In the genomic region with DNA sequence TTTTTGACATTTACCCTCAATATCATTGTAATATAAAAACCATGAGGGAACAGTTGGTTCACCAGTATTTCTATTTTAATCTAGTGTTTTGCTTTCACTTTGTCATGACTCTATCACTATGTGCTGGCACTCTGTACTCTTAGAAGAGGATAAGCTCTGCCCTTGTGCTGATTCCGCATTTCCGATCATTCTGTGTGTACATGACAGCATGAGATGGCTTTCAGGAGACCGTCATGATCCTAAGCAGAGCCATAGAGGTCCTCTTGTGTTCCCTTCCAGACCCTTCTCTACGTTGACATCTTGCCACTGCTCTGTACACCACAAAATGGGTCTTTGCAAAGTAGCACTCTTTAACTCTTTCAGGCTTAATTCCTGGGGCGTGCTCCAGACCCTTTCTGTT, we compare ENCODE assay signal across 14 mouse cellular contexts.
A peak's percentile ranks its signal among the peaks of the same experiment; 100 is the strongest.
DNase-seq lines count a peak whose midpoint lies in the region; ATAC-seq and TF ChIP-seq lines count a peak whose summit lies in the region.
"Had no signal": no experiment of that assay in that cellular context is flagged by ENCODE, and none has a peak within 500 bp of the region (broad histone marks: within the 10 kb centered on the region; RNA-seq: fewer than 3 reads in every experiment).

No protein-coding gene starts in this region.

- no peak for TF ChIP-seq EP300 in heart, adult 2 months (IDR thresholded peaks at IDR 0.05; ENCODE audit: insufficient read depth, low read depth, low read length)

- WGBS in intestine, embryonic 16.5 days = 59% methylated on average over 5 of the region's 5 CpGs
- 50% methylated on average over 5 of the region's 5 CpGs for WGBS in intestine, embryonic 15.5 days
- WGBS in heart, adult 2 months = 25% methylated on average over 5 of the region's 5 CpGs
- WGBS in thymus, adult 2 months = 62% methylated on average over 5 of the region's 5 CpGs

- H3K79me2 ChIP-seq in heart, adult 2 months (replicated peaks; ENCODE audit: control insufficient read depth, insufficient read depth, low read length) = no peaks in the 10 kb centered on the region

- H3K9ac ChIP-seq in intestine, embryonic 16.5 days (ENCODE audit: low read depth, low read length) = no peak overlapping the region
- H3K9ac ChIP-seq in intestine, embryonic 15.5 days = no peak overlapping the region
- no peak overlapping the region for H3K9ac ChIP-seq in heart, adult 2 months (ENCODE audit: low read depth, low read length)
- H3K9ac ChIP-seq: limb, embryonic 15.5 days had no signal

- ATAC-seq in intestine, embryonic 16.5 days = no peak
- ATAC-seq in intestine, embryonic 15.5 days = no peak
- no peak for ATAC-seq in frontal cortex, adult (ENCODE audit: low TSS enrichment)
- ATAC-seq: hindbrain, postnatal 0 days; Patski had no signal

- no peak overlapping the region for H3K4me2 ChIP-seq in intestine, embryonic 16.5 days (ENCODE audit: low read depth, low read length)
- no peak overlapping the region; the same call in 1 of the 2 replicates for H3K4me2 ChIP-seq in intestine, embryonic 15.5 days (replicated peaks)
- H3K4me2 ChIP-seq: limb, embryonic 15.5 days had no signal

- intact Hi-C loops in heart, adult 2 months (cut with DNase I) = no loop called here
- intact Hi-C loops in heart, postnatal 36 days (cut with DNase I) = no loop called here

- peak; percentile 7 for DNase-seq in CD4-positive helper T cell, adult 2 months (ENCODE audit: low read depth, low spot score)
- DNase-seq in heart, adult 2 months = peak in 1 of 2 experiments; percentile 18
- peak; percentile 2 to 10 for DNase-seq in heart, postnatal 36 days
- DNase-seq in thymus, adult 2 months = no peak
- no peak for DNase-seq in thymus, postnatal 0 days (ENCODE audit: low spot score)
- DNase-seq: adrenal gland, adult 2 months; lung, postnatal 4 days had no signal

- TF ChIP-seq CTCF in heart, adult 2 months (IDR thresholded peaks at IDR 0.05) = no peak
- no peak for TF ChIP-seq CTCF in thymus, adult 2 months (IDR thresholded peaks at IDR 0.05; ENCODE audit: borderline replicate concordance, control insufficient read depth, extremely low read depth, insufficient read depth, low read length, poor library complexity)

- H3K36me3 ChIP-seq in intestine, embryonic 16.5 days (ENCODE audit: control insufficient read depth, insufficient read depth, low read length) = no peaks in the 10 kb centered on the region
- no peaks in the 10 kb centered on the region for H3K36me3 ChIP-seq in intestine, embryonic 15.5 days
- peaks cover 2% of the 10 kb centered on the region; the same call in 1 of the 2 replicates for H3K36me3 ChIP-seq in heart, adult 2 months (ENCODE audit: control insufficient read depth, insufficient read depth, low read length)
- no peaks in the 10 kb centered on the region for H3K36me3 ChIP-seq in thymus, adult 2 months (ENCODE audit: control insufficient read depth, insufficient read depth, low read length)
- H3K36me3 ChIP-seq: limb, embryonic 15.5 days had no signal

- H3K4me1 ChIP-seq in intestine, embryonic 16.5 days (ENCODE audit: control insufficient read depth, insufficient read depth, low read length) = peaks cover 6% of the 10 kb centered on the region
- H3K4me1 ChIP-seq in intestine, embryonic 15.5 days (replicated peaks) = no peaks in the 10 kb centered on the region; the same call in 1 of the 2 replicates
- H3K4me1 ChIP-seq in heart, adult 2 months (ENCODE audit: control insufficient read depth, insufficient read depth, low read length) = peaks cover 2% of the 10 kb centered on the region; the same call in 1 of the 2 replicates
- no peaks in the 10 kb centered on the region for H3K4me1 ChIP-seq in thymus, adult 2 months (replicated peaks; ENCODE audit: control insufficient read depth, insufficient read depth, low read length)
- H3K4me1 ChIP-seq: limb, embryonic 15.5 days had no signal

- peak overlapping the region; percentile 11; the same call in 1 of the 2 replicates for H3K27ac ChIP-seq in intestine, embryonic 16.5 days (ENCODE audit: low read length)
- no peak overlapping the region for H3K27ac ChIP-seq in intestine, embryonic 15.5 days
- H3K27ac ChIP-seq in heart, adult 2 months = peak overlapping the region; percentile 17; the same call in 1 of the 2 replicates
- H3K27ac ChIP-seq in thymus, adult 2 months (ENCODE audit: control insufficient read depth, insufficient read depth, low read length) = no peak overlapping the region
- H3K27ac ChIP-seq: hindbrain, postnatal 0 days; kidney, postnatal 0 days; limb, embryonic 15.5 days had no signal

- TF ChIP-seq POLR2A in heart, adult 2 months (IDR thresholded peaks at IDR 0.05; ENCODE audit: insufficient read depth, low read depth, low read length) = no peak
- no peak for TF ChIP-seq POLR2A in thymus, adult 2 months (IDR thresholded peaks at IDR 0.05; ENCODE audit: control insufficient read depth, extremely low read depth, insufficient read depth, low read length, poor library complexity)

- H3K9me3 ChIP-seq in intestine, embryonic 16.5 days (ENCODE audit: control insufficient read depth, low read length) = no peaks in the 10 kb centered on the region
- no peaks in the 10 kb centered on the region for H3K9me3 ChIP-seq in intestine, embryonic 15.5 days
- H3K9me3 ChIP-seq: limb, embryonic 15.5 days had no signal

- H3K4me3 ChIP-seq in intestine, embryonic 16.5 days (ENCODE audit: low read length) = no peak overlapping the region
- no peak overlapping the region for H3K4me3 ChIP-seq in intestine, embryonic 15.5 days (replicated peaks)
- H3K4me3 ChIP-seq in heart, adult 2 months = peak overlapping the region; percentile 34
- H3K4me3 ChIP-seq in thymus, adult 2 months (ENCODE audit: control insufficient read depth, insufficient read depth, low read length) = no peak overlapping the region
- H3K4me3 ChIP-seq: limb, embryonic 15.5 days had no signal

- H3K27me3 ChIP-seq in intestine, embryonic 16.5 days (replicated peaks; ENCODE audit: control insufficient read depth, insufficient read depth, low read length) = no peaks in the 10 kb centered on the region
- no peaks in the 10 kb centered on the region for H3K27me3 ChIP-seq in intestine, embryonic 15.5 days (replicated peaks)
- H3K27me3 ChIP-seq in heart, adult 2 months (ENCODE audit: control insufficient read depth, insufficient read depth, low read length) = no peaks in the 10 kb centered on the region
- no peaks in the 10 kb centered on the region for H3K27me3 ChIP-seq in thymus, adult 2 months (ENCODE audit: control insufficient read depth, insufficient read depth, low read length)
- H3K27me3 ChIP-seq: limb, embryonic 15.5 days; Patski had no signal

Comparison
In these comparisons a context has a peak if more than half of its experiments do, and no peak if none do; other contexts are left out.
1. H3K27ac ChIP-seq: peak in intestine, embryonic 16.5 days (single experiment) and heart, adult 2 months (single experiment); none in intestine, embryonic 15.5 days (single experiment) and thymus, adult 2 months (single experiment).
2. DNase-seq: peak in CD4-positive helper T cell, adult 2 months (single experiment) and heart, postnatal 36 days (2 of 2); none in thymus, adult 2 months (single experiment) and thymus, postnatal 0 days (single experiment).